Mouse (Mus musculus) kidney, adult 11 months (tissue): Measurements from ENCODE around the gene Tarbp1.

ENCODE experiments used
- DNase-seq: peaks from one replicate; pipeline ENCODE4 v3.0.0; 2022

Tarbp1 gene

DNA sequence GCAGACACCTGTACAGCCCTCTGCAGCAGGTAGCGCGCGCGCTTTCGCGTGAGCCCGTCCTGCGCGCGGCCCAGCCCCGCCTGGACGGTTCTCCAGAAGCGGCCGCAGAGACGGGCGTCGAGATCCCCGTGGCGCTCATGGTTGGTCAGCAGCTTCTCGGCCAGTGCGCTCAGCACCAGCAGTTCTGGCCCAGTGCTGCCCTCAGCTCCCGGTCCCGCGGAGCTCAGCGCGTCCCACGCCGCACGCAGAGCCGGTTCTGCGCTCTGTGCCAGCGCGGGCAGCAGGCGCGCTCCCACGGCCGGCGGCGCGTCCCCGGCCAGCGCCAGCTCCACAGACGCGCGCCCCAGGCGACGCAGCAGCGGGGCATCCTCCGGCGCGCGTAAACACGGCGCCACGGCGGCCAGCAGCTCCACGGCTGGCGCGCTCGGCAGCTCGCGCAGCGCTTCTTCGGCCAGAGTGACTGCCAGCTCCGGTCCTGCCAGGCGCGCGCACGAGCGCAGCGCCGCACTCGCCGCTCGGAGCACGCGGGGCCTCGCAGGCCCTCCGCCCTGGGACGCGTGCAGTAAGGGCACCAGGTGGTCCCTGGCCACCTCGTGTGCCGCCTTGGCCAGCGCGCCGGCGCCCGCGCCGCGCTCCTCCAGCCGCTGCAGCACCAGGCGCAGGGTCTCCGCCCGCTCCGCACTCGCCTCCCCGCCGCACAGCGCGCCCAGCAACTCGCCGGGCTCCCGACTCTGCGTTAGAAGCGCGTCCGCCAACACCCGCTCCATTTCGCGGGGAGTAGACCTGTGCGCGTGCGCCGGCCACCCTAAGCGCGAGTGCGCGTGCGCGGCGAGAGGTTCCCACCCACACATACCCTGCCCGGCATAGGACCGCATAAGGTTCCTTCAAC lies at the start of gene Tarbp1:
Gene Tarbp1, minus strand, starts transcription at position 767 of the 889 bp plus-strand sequence.
- peak; percentile 87 for DNase-seq

DNA sequence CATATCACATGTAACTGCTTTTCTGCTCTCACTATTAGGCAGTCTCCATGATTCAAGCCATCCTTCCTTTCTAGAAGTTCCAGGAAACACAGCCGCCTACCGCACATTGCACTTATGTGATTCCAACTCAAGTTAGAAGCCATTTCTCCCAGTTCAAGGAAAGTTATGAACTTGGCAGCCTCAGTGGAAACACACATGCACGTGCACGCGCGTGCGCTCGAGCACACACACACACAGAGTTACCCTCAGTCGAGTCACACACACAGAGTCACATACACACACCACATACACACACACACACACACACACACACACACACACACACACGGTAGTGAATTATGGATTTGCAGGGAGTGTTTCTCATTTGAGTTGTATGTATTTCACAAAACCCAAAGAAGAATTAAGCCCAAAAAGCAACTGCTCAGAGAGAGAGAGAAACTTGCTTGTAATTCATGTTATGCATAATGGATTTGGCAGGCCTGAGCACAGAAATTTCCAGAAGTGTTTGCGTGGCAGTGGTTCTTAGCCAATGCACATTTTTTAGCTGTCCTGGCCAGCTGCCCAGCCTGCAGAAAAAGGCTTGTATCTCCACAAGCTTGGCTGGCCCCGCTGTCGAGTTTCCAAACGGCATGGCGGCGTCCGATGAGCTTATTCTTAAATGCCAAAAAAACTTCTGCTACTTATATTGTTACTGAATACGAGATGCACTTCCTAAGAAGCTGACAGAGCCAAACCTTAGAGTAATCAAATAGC lies 49.5 kb upstream of the Tarbp1 start:
- peak; percentile 86 for DNase-seq

- no peak for DNase-seq
These were observed 48.3 kb upstream of the Tarbp1 start for GRCm38 (mm10) chr8:126523060-126523574.

- no peak for DNase-seq
These were observed 44.6 kb upstream of the Tarbp1 start for GRCm38 (mm10) chr8:126519447-126519975.

- peak; percentile 90 for DNase-seq
These were observed 42.0 kb upstream of the Tarbp1 start for GRCm38 (mm10) chr8:126516620-126517577.

GRCm38 (mm10) chr8:126514011-126514964 lies 39.4 kb upstream of the Tarbp1 start:
- DNase-seq = no peak

DNA sequence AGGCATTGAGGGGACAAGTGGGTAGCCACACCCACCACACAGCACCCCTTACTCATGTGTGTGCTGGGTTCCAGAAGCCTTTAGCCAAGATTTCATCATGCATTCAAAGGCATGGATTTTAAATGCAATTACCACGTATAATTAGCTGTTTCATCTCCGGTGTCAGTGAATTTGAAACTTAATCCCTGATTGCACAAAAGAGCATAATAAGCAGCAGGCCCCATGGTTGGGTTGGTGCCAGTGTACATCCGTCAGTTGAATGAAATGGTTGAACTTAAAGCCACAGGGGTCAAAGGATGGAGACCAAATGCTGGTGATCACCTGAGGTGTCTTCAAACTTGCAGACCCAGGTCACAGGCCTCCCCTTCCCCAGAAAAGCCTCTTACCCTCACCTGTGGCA lies 36.0 kb upstream of the Tarbp1 start:
- DNase-seq = no peak

GRCm38 (mm10) chr8:126509635-126510034 lies 34.8 kb upstream of the Tarbp1 start:
- no peak for DNase-seq

- no peak for DNase-seq
These were observed 34.2 kb upstream of the Tarbp1 start for GRCm38 (mm10) chr8:126508871-126509586.

- no peak for DNase-seq
These were observed 33.4 kb upstream of the Tarbp1 start for GRCm38 (mm10) chr8:126508221-126508620.

DNA sequence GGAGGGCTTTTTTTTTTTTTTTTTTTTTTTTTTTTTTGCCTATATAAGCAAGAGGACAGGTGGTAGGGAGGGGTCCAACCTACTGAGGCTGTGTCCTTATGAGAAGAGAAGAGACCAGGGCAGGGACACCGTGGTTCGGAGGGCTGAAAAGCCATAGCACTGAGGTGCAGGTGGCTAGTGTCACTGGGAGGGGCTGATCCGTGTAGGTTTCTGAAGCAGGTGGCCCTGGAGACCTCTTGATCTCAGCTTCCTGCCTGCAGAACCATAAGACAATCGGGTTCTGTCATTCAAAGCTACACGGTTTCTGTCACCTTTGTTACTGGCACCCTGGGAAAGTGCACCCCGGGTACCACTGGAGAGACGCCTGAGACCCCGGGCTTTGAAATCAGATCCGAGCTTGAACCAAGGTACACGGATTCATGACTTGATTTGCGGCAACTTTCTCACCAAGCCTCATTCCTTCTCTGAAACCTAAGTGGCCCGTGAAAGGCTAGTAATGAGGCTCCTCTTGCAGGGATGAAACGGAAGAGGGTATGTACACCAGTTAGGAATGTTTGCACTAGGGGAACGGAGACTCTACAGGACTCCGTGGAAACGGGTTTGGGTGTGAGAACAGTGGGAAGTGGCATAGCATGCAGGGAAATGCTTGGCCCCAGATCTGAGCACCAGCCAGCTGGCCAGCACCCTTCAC lies 29.8 kb upstream of the Tarbp1 start:
- DNase-seq = no peak

- DNase-seq = no peak
These were observed 27.9 kb upstream of the Tarbp1 start for GRCm38 (mm10) chr8:126502722-126503121.

- no peak for DNase-seq
These were observed 24.5 kb upstream of the Tarbp1 start for GRCm38 (mm10) chr8:126499371-126499770.

DNA sequence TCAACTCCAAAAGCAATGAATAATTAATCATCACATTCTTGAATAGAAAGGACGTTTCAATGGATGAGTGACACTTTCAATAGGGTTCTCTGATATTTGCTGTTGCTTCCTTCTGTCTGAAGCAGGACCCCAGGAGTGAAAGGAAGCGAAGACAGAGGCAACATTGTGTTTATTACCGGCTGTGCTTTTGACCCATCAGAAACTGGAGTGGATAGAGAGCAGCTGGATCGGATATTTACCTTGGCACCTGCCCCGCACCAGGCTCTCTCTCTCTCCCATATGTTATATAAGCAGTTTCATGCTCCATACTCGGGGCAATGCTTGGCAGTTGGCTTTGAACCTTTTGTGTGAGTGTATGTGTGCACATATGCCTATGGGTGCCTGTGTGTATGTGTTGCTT lies 23.6 kb upstream of the Tarbp1 start:
- DNase-seq = peak; percentile 27

DNA sequence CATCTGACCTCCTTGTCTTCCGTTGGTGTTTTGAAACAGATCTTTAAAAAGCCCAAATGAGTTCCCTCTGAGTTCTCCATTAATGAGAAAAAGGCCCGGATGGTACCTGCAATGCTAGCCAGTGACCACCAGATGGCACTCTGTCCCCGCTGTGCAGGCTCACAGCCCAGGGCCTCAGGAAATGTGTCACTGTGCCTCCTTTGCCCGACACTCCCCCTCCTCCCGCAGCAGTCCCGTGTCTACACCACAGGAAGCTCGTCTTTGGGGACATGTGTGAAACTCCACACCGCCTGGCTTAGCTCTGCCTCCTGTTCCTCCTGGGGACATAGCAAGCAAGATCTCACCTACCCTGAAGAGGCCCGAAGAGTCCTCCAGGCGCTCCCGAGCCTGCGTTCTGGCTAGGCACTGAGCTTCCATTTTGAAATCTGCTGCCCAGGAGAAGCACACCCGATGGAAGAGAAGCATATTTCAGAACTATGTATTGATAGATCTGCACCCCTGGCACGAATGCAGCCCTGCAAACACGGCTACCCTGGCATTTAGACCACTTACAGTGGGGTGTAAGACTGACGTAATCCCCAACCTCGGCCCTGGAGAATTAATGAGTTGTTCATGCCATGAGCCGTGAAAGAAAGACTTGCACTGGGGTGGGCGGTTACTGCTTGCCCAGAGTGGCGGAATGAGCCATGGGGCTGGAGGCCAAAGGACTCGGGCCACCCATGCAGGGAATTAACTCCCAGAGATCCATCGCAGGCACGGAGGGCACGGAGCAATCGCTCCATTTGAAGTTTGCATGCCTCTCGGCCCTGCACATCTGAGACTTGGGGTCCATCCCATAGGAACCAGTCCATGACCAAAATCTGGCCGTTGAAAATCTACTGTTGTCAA lies 22.9 kb upstream of the Tarbp1 start:
- peak; percentile 89 for DNase-seq

GRCm38 (mm10) chr8:126496915-126497314 lies 22.1 kb upstream of the Tarbp1 start:
- no peak for DNase-seq

DNA sequence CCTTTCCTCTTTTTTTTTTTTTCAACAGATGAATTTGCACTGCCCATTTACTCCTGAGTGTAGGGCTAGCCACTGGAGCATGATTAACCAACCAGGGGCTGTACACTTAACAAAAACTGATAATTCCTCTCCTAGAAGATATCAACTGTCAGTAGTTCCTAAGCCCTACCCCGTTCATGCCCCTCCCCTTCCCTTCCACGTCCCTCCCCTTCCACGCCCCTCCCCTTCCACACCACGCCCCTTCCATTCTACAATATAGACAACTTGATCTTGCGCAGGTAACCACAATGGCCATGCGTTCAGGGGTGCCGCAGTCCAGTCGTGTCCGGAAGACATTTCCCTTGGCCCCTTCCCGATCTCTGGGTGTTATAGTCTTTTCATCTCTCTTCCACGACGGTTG lies 20.6 kb upstream of the Tarbp1 start:
- DNase-seq = no peak
